Mouse (Mus musculus): ENCODE results near the gene Qars.

Qars gene

GRCm38 (mm10) chr9:108507619-108508434, at the start of gene Qars:
Gene Qars, plus strand, starts transcription at chr9:108507706.
- peak; percentile 94 for DNase-seq (ENCODE audit: low spot score in 2 of 2)

GRCm38 (mm10) chr9:108459939-108460318, 47.6 kb upstream of the Qars start:
- DNase-seq (ENCODE audit: low spot score in 2 of 2) = no peak

GRCm38 (mm10) chr9:108460319-108461178, 47.0 kb upstream of the Qars start, which contains the start of gene Ccdc71:
Gene Ccdc71, plus strand, starts transcription at chr9:108460527.
- peak; percentile 88 to 89 for DNase-seq (ENCODE audit: low spot score in 2 of 2)

GRCm38 (mm10) chr9:108461181-108461631, 46.3 kb upstream of the Qars start, which contains the start of gene Klhdc8b:
Gene Klhdc8b, minus strand, starts transcription at chr9:108461581.
- no peak for DNase-seq (ENCODE audit: low spot score in 2 of 2)

- no peak for DNase-seq (ENCODE audit: low spot score in 2 of 2)
Observed at GRCm38 (mm10) chr9:108461675-108462074, 45.8 kb upstream of the Qars start.

GRCm38 (mm10) chr9:108462192-108462591, 45.3 kb upstream of the Qars start:
- no peak for DNase-seq (ENCODE audit: low spot score in 2 of 2)

GRCm38 (mm10) chr9:108463713-108464112, 43.8 kb upstream of the Qars start:
- no peak for DNase-seq (ENCODE audit: low spot score in 2 of 2)

- DNase-seq (ENCODE audit: low spot score in 2 of 2) = no peak
Observed at GRCm38 (mm10) chr9:108466219-108466618, 41.3 kb upstream of the Qars start.

- no peak for DNase-seq (ENCODE audit: low spot score in 2 of 2)
Observed at GRCm38 (mm10) chr9:108469430-108469829, 38.1 kb upstream of the Qars start.

GRCm38 (mm10) chr9:108469845-108470244, 37.7 kb upstream of the Qars start:
- no peak for DNase-seq (ENCODE audit: low spot score in 2 of 2)

GRCm38 (mm10) chr9:108474528-108474927, 33.0 kb upstream of the Qars start:
- no peak for DNase-seq (ENCODE audit: low spot score in 2 of 2)

- DNase-seq (ENCODE audit: low spot score in 2 of 2) = peak; percentile 23 to 34
Observed at GRCm38 (mm10) chr9:108478638-108479156, 28.8 kb upstream of the Qars start.

GRCm38 (mm10) chr9:108479241-108479640, 28.3 kb upstream of the Qars start:
- no peak for DNase-seq (ENCODE audit: low spot score in 2 of 2)

GRCm38 (mm10) chr9:108479721-108480351, 27.7 kb upstream of the Qars start, which contains the start of gene Lamb2:
Gene Lamb2, plus strand, starts transcription at chr9:108479736.
- DNase-seq (ENCODE audit: low spot score in 2 of 2) = no peak

GRCm38 (mm10) chr9:108480813-108481519, 26.5 kb upstream of the Qars start:
- DNase-seq (ENCODE audit: low spot score in 2 of 2) = no peak

GRCm38 (mm10) chr9:108481520-108482210, 25.8 kb upstream of the Qars start:
- no peak for DNase-seq (ENCODE audit: low spot score in 2 of 2)

- no peak for DNase-seq (ENCODE audit: low spot score in 2 of 2)
Observed at GRCm38 (mm10) chr9:108483051-108483790, 24.3 kb upstream of the Qars start.

GRCm38 (mm10) chr9:108484021-108484420, 23.5 kb upstream of the Qars start:
- DNase-seq (ENCODE audit: low spot score in 2 of 2) = no peak

- DNase-seq (ENCODE audit: low spot score in 2 of 2) = no peak
Observed at GRCm38 (mm10) chr9:108485301-108485875, 22.1 kb upstream of the Qars start.

Data from right cerebral cortex, adult 2 months (tissue).